Mouse (Mus musculus) CD4-positive, CD25-positive, alpha-beta regulatory T cell, adult 4 months (primary cell): ENCODE measurements around the gene Smg7. TPM values are rescaled to one million over a fixed set of nuclear protein-coding genes. Genes with fewer than 3 reads are reported as not detected.

Experiments
- ATAC-seq: one replicate; pipeline ENCODE4 v1.8.0; 2017
- polyA plus RNA-seq, 2 experiments: library from polyadenylated mRNA; unstranded; fragments of 100-300 nt; shearing (Covaris generic); gene quantifications; one replicate each; pipeline ENCODE4 v1.2.1; 2017

Gene Smg7
- polyA plus RNA-seq, 2 experiments from 2014 or later: 36.1 to 43.5 TPM

GRCm38 (mm10) chr1:152838841-152839240 lies 63.6 kb downstream of the Smg7 start:
- ATAC-seq: no peak

DNA sequence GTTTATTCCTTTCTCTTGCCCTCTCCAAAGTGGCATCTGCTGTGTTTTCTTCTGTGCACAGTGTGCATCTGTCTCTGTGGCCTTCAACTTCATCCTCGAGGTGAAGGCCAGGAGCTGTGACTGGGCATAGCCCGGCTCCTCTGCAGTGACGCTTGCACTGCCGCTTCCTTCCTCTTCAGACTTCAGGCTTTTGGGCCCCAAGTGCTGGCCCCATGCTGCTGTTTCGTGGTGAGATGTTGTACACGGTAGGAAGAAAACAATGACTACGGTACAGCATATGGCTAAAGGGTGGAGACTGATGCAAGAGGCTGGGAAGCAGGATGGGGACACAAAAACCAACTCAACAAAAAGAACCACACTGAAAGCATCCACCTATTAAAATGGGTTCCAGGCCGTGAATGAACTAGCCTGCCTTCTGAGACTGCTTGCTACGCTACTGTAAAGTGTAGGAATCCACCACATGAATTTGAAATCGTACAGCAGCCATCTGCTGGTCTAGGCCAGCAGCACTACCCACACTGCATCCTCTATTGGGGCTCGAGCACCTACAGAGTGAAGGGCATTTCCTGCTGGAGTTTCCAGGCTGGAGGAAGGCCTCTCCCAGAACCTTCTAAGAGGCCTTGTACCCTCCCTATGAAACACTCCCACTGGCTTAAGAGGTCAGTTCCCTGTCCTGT lies 64.3 kb downstream of the Smg7 start:
- no peak for ATAC-seq

- ATAC-seq: no peak
Measured at GRCm38 (mm10) chr1:152835061-152835460, 67.4 kb downstream of the Smg7 start.

DNA sequence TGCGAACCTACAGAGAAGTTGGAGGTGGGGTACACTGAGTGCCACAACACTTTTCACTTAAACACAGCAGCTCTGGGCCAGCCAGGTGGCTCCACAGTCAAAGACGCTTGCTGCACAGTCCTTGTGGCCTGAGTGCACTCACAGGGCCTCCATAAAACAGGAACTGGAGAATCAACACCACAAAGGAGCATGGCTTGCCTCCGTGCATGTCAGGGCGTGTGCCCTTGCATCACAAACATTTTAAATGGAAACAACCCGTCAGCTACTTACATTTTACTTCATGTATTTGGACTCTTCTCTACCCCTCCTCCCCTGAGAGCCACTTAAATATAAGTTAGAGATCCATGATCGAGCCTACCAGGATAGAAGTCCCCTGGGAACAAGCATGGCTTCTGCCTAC lies 70.1 kb downstream of the Smg7 start:
- ATAC-seq: no peak

GRCm38 (mm10) chr1:152831619-152832018 lies 70.8 kb downstream of the Smg7 start:
- no peak for ATAC-seq

DNA sequence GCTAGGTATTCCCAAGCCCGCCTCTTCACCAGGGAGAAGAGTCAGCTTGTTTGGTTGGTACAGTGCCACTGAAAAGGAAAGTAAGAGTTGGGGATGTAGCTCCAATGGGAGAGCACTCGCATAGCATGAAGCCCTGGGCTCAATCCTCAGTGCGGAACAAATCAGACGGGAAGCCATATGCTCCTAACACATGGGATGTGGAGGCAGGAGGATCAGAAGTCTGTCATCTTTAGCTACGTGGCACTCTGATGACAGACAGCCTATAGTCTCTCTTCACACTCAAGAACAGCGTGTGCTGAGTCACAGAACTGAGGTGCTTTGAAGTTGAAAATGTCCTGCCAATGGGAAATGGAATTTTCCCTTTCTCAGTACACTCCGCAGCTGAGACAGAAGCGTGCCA lies 71.4 kb downstream of the Smg7 start:
- no peak for ATAC-seq

- ATAC-seq: no peak
Measured at GRCm38 (mm10) chr1:152830054-152830453, 72.4 kb downstream of the Smg7 start.

DNA sequence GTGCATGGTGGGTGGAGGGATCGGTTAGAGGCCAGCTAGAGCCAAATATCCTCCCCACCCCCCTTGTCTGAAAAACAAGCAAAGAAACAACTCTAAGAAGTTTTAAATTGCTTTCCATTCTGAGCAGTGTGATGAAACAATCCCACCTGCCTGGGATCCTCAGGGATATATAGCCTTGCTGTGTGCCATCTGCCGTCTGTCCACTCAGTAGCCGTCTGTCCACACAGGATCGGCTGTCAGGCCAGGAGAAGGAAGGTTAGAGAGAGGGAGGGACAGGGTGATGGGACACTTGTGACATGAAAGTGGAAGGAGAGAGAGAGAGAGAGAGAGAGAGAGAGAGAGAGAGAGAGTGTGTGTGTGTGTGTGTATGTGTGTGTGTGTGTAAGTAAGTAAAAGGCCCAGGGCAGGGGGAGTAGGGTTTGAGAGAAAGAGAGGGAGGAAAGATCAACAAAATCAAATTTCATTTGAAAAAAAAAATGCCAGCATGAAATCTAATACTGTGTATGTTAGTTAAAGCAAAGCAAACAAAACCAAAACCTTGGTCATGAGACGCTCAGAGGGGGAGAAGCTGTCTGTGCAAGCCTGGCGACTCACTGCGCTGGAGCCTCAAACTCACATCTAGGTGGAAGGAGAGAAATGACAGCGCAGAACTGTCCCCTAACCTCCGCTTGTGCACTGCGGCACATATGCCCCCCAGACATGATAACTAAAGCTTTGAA lies 73.7 kb downstream of the Smg7 start:
- ATAC-seq: no peak

- ATAC-seq: no peak
Measured at GRCm38 (mm10) chr1:152828168-152828567, 74.3 kb downstream of the Smg7 start.

DNA sequence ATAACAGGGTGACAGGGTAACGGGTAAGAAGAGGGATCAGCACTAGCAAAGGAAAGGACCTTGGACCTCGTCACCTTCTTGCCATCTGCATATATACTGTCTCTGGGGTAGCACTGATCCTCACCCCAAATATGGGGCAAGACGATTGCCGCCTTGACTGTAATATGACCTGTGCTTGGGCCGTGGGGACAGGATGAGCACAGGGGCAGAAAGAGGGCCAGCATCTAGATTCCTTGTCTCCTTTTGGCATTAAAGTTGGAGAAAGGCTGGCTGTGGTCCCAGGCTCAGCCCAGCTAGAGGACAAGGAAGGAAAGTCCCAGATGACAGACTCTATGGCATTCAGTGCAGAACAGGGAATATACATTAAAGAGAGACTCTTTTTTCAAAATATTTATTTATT lies 76.0 kb downstream of the Smg7 start:
- ATAC-seq: no peak

DNA sequence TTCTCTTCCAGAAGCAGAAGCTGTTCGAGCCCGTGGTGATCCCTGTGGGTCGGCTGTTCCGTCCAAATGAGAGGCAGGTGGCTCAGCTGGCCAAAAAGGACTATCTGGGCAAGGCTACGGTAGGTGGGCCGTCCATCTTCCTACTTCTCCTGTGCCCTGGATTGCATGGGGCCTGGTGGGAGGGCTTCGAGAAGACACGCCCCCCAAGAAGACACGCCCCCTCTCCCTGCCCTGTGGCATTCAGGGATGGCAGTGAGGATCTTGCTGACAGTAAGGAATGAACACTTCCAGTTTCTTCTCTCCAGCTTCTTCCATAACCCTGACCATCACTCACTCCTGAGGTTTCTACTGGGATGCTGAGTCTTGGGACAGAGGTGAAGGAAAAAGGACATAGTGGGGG lies 78.2 kb downstream of the Smg7 start:
- ATAC-seq: no peak

- ATAC-seq: no peak
Measured at GRCm38 (mm10) chr1:152821746-152822145, 80.7 kb downstream of the Smg7 start.

DNA sequence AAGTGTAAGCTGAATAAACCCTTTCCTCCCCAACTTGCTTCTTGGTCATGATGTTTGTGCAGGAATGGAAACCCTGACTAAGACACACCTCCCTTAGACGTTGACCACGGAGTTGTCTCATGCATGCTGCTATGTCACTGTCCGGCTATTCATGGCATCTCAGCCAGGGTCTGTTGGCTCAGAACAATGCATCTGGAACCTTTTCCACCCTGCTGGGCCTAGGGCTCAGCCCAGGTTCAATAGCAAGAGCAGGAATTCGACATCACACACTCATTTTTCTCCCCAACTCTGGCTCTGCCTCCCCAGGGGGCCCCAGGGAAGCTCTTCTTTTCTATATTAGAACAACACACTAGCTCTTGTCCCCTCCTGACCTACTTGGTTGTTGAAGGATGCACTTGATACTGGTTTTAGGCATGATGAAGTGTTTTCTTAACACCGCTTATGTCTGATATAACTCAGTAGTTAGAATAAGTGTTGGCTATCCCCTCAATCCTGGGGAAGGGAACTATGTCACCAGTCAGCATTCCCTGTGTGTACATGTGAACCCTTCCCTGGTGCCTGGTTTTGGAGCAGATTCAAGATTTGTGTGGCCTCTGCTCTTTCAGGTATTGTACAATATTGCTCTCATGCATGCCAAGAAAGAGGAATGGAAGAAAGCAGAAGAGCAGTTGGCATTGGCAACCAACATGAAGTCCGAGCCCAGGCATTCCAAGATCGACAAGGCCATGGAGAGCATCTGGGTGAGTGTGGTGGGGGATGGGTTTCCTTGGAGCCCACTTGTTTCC lies 81.3 kb downstream of the Smg7 start:
- ATAC-seq: no peak

- ATAC-seq: no peak
Measured at GRCm38 (mm10) chr1:152819558-152819957, 82.9 kb downstream of the Smg7 start.

DNA sequence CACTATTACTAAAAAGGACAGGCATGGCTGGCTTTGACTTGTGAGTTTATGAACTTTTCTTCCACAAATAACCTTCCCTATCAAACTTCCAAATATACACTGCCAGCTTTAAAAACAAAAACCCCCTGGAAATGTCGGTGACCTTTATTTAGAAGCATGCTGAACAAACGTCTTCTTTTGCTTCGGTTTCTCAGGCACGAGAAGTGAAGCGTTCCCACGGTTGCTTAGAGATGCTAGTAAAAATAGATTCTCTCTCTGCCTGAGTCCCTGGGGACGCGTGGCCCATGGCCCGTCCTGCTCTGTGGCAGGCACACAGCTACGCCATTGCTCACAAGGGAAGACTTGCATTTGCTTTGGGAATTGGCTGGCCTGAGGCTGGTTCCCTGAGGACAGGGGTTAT lies 84.7 kb downstream of the Smg7 start:
- ATAC-seq: no peak

- no peak for ATAC-seq
Measured at GRCm38 (mm10) chr1:152817027-152817769, 85.2 kb downstream of the Smg7 start.

DNA sequence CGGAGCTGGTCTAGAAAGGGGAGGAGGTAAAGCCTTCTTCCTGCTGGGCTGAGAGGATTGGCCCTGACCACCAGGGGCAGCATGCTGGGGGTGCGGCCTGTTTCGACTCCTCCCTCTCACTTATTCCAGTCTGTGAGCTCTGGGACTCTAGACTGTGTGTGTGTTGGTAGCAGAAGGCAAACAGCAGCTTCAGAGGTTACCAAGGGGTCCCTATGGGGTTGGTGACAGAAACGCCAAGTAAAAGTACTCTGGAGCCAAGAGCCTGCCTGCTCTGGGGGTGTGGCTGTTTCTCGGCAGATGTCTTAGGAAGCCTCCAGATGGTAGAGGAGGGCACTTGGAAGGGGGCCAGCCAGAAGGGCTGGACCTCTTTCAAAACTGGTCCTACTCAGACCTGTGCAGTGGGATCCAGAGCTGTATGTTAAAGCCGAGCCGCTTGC lies 87.2 kb downstream of the Smg7 start:
- no peak for ATAC-seq

DNA sequence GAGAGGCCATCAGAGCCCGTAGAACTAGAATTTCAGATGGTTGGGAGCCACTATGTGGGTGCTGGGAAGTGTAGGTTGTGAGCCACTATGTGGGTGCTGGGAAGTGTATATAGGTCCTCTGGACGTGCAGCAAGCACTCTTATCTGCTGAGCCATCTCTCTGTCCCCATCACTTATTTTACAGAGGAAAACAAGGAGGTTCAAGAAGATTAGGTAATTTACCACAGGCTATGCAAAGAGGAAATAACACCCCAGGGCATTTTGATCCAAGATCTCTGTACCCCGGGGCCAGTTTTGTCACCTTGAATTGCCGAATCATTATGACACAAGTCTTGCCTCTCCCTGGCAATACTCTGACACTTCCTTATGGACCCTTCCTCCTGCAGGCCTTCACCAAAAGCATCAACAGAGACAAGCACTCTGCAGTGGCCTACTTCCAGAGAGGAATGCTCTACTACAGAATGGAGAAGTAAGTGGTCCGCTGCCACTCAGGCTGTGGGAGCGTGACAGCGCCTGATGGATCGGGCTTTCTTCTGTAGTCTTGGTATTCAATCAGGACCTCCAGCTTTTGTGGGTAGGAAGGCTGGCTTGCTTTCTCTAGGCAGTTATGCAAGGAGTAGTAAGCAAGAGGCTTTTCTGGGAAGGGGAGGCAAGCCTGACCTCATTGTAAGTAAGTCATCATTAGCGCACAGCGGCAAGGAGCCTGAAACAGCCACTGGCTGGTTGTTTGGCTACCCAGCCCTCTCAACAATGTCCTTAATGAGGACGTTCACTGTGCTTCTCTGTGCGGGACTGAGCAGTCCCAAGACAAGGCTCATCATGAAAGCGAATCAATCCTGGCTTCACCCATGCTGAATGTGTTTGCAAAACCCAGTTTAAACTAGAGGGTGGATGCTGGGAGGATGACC lies 91.7 kb downstream of the Smg7 start:
- no peak for ATAC-seq

DNA sequence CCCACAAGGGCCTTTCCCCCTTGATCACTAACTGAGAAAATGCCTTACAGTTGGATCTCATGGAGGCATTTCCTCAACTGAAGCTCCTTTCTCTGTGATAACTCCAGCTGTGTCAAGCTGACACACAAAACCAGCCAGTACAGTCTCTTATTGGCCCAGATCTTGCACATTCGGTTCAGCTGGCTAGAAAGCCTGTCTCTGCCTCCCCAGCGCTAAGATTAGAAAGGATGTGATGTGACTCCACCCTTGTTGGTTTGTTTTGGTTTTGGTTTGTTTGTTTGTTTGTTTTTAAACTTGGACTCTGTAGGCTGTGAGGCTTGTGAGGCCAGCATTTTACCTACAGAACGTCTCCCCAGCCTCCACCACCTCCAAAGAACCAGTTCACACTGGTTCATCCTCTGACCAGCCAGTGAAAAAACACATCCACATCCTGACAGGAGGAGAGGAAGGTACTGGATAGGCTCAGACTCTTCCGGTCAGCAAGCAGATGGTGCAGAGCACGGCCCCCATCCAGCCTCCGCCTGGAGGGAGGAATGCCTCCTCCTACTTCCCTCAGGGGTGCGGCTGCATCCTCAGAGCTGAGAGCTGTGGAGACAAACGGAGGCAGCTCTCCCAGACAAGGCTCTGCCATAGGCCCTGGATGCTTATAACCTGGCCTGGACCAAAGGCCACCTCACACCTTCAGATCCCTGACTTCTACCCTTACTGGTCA lies 92.7 kb downstream of the Smg7 start:
- ATAC-seq: no peak

DNA sequence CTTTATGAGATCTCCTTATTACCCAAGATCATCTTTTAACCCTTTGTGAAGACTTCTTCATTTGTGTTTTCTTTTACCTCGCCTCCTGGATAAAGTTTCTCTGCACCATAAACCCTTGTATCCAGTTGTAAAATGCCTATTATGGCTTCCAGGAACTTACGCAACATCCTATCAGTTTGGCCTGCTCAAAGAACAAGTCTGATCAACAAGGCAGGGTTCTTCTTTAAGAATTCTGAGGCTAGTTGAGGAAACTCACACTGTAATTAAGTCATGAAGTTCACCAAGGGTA lies 94.1 kb downstream of the Smg7 start:
- ATAC-seq: no peak

GRCm38 (mm10) chr1:152807619-152808391 lies 94.6 kb downstream of the Smg7 start:
- ATAC-seq: no peak
